Mouse (Mus musculus) C2C12 (cell line): ENCODE data around the gene Pde11a.

Source experiments
- CTCF ChIP-seq: IDR thresholded peaks from one replicate; pipeline ENCODE4 v1.5.1; 2011; ENCODE audit not compliant: control insufficient read depth, insufficient read depth, insufficient read length
- FOSL1 ChIP-seq: IDR thresholded peaks from one replicate; pipeline ENCODE4 v1.8.0; 2011; ENCODE audit warnings: mild to moderate bottlenecking, low read length; ENCODE audit not compliant: poor library complexity, insufficient read depth, severe bottlenecking
- USF1 ChIP-seq: IDR thresholded peaks from one replicate; pipeline ENCODE4 v1.6.1; 2011; ENCODE audit warnings: low read depth, mild to moderate bottlenecking, control low read depth, moderate library complexity

DNA sequence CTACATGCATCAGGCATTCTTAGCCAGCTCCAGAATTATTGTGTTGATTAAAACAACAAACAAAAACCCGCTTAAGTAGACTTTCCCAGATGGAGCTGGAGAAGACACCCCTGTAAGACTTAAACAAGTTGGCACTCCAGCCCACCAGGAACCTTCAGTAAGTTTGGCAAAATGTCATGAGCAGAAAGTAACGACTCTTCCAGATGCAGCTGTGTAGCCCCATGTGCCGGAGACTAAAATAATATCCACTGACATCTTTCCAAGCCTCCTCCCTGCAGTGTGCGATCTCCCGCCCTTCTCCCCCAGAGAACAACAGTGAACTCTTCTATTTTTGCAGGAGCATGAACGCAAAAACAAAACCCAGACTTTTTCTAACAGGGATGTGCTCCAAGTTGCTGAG is 265.5 kb downstream of the Pde11a start:
- no peak for TF ChIP-seq CTCF
- TF ChIP-seq USF1 = no peak
- TF ChIP-seq FOSL1 = no peak
